Mouse (Mus musculus): ENCODE measurements around the gene Pde4c. TPM values are rescaled to one million over a fixed set of nuclear protein-coding genes. Genes with fewer than 3 reads are reported as not detected.

The Pde4c gene
- polyA plus RNA-seq, 1 experiment, result 4.1 TPM

DNA sequence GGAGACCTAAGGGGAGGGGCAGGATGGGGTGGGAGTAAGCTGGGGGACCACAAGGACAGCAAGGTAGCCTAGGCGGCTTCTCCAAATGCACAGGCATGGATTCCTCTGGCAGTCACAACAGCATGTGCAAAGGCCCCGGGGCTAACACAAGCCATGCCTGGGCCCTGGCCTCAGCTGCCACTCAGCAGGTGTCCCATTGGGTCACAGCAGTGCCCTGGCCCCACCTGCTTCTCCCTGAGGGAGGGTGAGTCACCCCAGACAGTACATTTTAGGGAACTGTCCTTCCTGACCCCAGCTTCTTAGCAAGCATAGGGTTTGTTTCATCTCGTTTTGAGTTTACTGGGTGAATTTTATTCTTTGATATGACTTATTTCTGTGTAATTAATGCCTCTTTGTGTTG lies 40.8 kb upstream of the Pde4c start:
- no peak for DNase-seq
- Histone ChIP-seq H3K4me1 (ENCODE audit: control insufficient read depth, insufficient read depth, low read length) (peaks cover 11% of the 10 kb centered on the region), H3K4me3 (replicated peaks; ENCODE audit: extremely low read depth, low read depth, low read length) (no peak overlapping the region)
- no peak for TF ChIP-seq POLR2A (IDR thresholded peaks at IDR 0.05; ENCODE audit: borderline replicate concordance, extremely low read depth, low read depth, low read length)
- TF ChIP-seq CTCF (IDR thresholded peaks at IDR 0.05; ENCODE audit: insufficient read depth, low read length), result no peak
- WGBS, result 61% methylated on average over 3 of the region's 3 CpGs

DNA sequence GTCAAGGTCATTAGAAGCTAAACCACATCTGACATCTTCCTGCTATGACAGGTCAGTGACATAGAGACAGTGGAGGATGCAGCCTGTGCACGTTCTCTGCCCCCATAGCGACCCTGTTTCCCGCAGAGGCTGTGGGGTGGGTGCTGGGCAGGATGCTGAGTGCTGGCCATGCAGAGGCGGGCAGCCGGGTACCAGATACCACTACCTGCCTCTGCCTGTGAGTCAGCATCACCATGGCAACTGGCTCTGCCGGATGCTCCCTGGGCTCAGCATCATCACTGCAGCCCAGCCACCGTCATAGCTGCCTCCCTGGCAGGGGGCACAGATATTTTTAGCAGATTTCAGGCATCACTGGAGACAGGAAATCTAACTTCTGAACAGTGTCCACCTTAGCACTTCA lies 39.2 kb upstream of the Pde4c start:
- no peak for DNase-seq
- WGBS, result 56% methylated on average over 7 of the region's 7 CpGs
- TF ChIP-seq POLR2A (IDR thresholded peaks at IDR 0.05; ENCODE audit: borderline replicate concordance, extremely low read depth, low read depth, low read length), result no peak
- no peak for TF ChIP-seq CTCF (IDR thresholded peaks at IDR 0.05; ENCODE audit: insufficient read depth, low read length)
- peaks cover 6% of the 10 kb centered on the region for H3K4me1 ChIP-seq (ENCODE audit: control insufficient read depth, insufficient read depth, low read length)
- no peak overlapping the region for H3K4me3 ChIP-seq (replicated peaks; ENCODE audit: extremely low read depth, low read depth, low read length)

GRCm38 (mm10) chr8:70687576-70687975 lies 35.9 kb upstream of the Pde4c start:
- Histone ChIP-seq H3K4me3 (replicated peaks; ENCODE audit: extremely low read depth, low read depth, low read length) (no peak overlapping the region), H3K4me1 (ENCODE audit: control insufficient read depth, insufficient read depth, low read length) (no peaks in the 10 kb centered on the region)
- WGBS, result 51% methylated on average over 8 of the region's 8 CpGs
- no peak for TF ChIP-seq CTCF (IDR thresholded peaks at IDR 0.05; ENCODE audit: insufficient read depth, low read length)
- no peak for TF ChIP-seq POLR2A (IDR thresholded peaks at IDR 0.05; ENCODE audit: borderline replicate concordance, extremely low read depth, low read depth, low read length)
- no peak for DNase-seq

GRCm38 (mm10) chr8:70688136-70688535 lies 35.4 kb upstream of the Pde4c start:
- WGBS, result 80% methylated on average over 3 of the region's 3 CpGs
- TF ChIP-seq CTCF (IDR thresholded peaks at IDR 0.05; ENCODE audit: insufficient read depth, low read length) (no peak), POLR2A (IDR thresholded peaks at IDR 0.05; ENCODE audit: borderline replicate concordance, extremely low read depth, low read depth, low read length) (no peak)
- H3K4me3 ChIP-seq (replicated peaks; ENCODE audit: extremely low read depth, low read depth, low read length), result no peak overlapping the region

DNA sequence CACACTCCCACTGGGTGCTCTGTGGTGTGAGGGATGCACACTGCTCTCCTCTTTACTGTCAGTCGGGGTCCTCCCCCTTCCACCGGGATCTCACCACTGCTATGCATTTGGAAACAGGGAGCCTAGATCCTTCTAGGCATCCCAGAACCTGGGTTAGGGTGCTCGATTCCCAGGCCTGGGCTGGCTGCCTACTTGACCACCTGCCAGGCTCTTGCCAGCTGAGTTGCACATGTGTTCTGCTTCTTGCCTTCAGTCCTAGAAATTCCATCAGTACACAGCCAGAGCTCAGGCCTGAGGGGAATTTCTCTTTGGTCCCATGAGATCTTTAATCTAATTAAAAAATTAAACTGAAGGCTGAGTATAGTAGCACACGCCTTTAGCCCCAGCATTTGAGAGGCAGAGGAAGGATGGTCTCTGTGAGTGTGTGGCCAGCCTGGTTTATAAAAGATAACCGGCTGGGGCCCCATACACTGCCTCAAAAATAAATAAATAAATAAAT lies 33.6 kb upstream of the Pde4c start:
- 70% methylated on average over 5 of the region's 5 CpGs for WGBS
- Histone ChIP-seq H3K4me1 (ENCODE audit: control insufficient read depth, insufficient read depth, low read length) (no peaks in the 10 kb centered on the region), H3K4me3 (replicated peaks; ENCODE audit: extremely low read depth, low read depth, low read length) (no peak overlapping the region)
- TF ChIP-seq CTCF (IDR thresholded peaks at IDR 0.05; ENCODE audit: insufficient read depth, low read length), result no peak
- TF ChIP-seq POLR2A (IDR thresholded peaks at IDR 0.05; ENCODE audit: borderline replicate concordance, extremely low read depth, low read depth, low read length), result no peak
- DNase-seq, result no peak

More at GRCm38 (mm10) chr8:70688136-70688535, 35.4 kb upstream of the Pde4c start:
- DNase-seq, result no peak
- H3K4me1 ChIP-seq (ENCODE audit: control insufficient read depth, insufficient read depth, low read length), result no peaks in the 10 kb centered on the region

DNA sequence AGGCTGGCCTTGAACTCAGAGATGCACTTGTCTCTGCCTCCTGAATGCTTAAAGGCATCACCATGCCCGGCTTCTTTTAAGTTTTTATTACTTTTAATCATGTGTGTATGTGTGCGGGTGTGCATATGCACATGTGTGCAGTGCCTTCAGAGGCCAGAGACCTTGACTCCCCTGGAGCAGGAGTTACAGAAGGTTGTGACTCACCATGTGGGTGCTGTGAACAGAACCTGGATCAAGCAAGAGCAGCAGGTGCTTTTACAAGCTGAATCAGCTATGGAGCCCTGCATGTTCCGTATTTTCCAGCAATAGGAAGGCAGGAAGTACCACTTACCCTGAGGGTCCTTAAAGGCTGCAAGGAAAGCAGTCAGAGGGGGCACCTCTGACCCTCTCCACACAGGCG lies 32.3 kb upstream of the Pde4c start:
- Histone ChIP-seq H3K4me3 (replicated peaks; ENCODE audit: extremely low read depth, low read depth, low read length) (no peak overlapping the region), H3K4me1 (ENCODE audit: control insufficient read depth, insufficient read depth, low read length) (peaks cover 3% of the 10 kb centered on the region; the same call in 1 of the 2 replicates)
- WGBS, result 85% methylated on average over 4 of the region's 4 CpGs
- no peak for DNase-seq
- no peak for TF ChIP-seq POLR2A (IDR thresholded peaks at IDR 0.05; ENCODE audit: borderline replicate concordance, extremely low read depth, low read depth, low read length)
- TF ChIP-seq CTCF (IDR thresholded peaks at IDR 0.05; ENCODE audit: insufficient read depth, low read length), result no peak

DNA sequence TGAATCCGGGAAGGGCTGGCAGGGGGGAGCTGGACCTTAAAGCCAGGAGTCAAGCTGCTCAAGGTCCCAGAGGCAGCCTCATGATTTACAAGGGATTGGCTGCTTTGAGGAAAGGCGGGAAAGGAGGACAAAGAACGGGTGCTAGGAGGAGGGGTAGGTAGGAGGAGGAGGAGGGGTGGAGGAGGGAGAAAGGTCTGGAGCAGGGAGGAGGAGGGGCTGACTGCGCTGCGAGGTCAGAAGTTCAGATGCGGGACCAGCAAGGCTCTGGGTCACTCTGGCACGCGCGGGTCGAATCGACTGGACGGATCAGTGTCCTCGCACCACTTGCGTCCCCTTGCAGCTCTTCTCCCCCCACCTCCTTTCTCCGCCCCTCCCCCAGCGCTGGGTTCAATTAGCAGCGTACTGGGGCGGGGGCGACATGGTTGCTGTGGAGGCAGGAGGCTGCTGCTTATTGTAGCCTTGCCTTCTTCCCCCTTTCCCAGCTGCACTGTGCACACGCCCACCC lies 31.7 kb upstream of the Pde4c start:
- peaks cover 3% of the 10 kb centered on the region; the same call in 1 of the 2 replicates for H3K4me1 ChIP-seq (ENCODE audit: control insufficient read depth, insufficient read depth, low read length)
- 17% methylated on average over 20 of the region's 20 CpGs for WGBS
- no peak for DNase-seq

GRCm38 (mm10) chr8:70693636-70694035 lies 29.9 kb upstream of the Pde4c start:
- Histone ChIP-seq H3K4me1 (ENCODE audit: control insufficient read depth, insufficient read depth, low read length) (peaks cover 13% of the 10 kb centered on the region), H3K4me3 (replicated peaks; ENCODE audit: extremely low read depth, low read depth, low read length) (no peak overlapping the region)
- no peak for DNase-seq
- TF ChIP-seq POLR2A (IDR thresholded peaks at IDR 0.05; ENCODE audit: borderline replicate concordance, extremely low read depth, low read depth, low read length) (no peak), CTCF (IDR thresholded peaks at IDR 0.05; ENCODE audit: insufficient read depth, low read length) (no peak)
- WGBS, result 42% methylated on average over 5 of the region's 5 CpGs

More for the DNA sequence above, 31.7 kb upstream of the Pde4c start:
- TF ChIP-seq CTCF (IDR thresholded peaks at IDR 0.05; ENCODE audit: insufficient read depth, low read length) (no peak), POLR2A (IDR thresholded peaks at IDR 0.05; ENCODE audit: borderline replicate concordance, extremely low read depth, low read depth, low read length) (no peak)
- no peak overlapping the region for H3K4me3 ChIP-seq (replicated peaks; ENCODE audit: extremely low read depth, low read depth, low read length)

GRCm38 (mm10) chr8:70695318-70696018 lies 28.1 kb upstream of the Pde4c start:
- TF ChIP-seq POLR2A (IDR thresholded peaks at IDR 0.05; ENCODE audit: borderline replicate concordance, extremely low read depth, low read depth, low read length) (no peak), CTCF (IDR thresholded peaks at IDR 0.05; ENCODE audit: insufficient read depth, low read length) (no peak)
- no peak overlapping the region for H3K4me3 ChIP-seq (replicated peaks; ENCODE audit: extremely low read depth, low read depth, low read length)
- WGBS, result 39% methylated on average over 32 of the region's 32 CpGs
- H3K4me1 ChIP-seq (ENCODE audit: control insufficient read depth, insufficient read depth, low read length), result peaks cover 13% of the 10 kb centered on the region
- DNase-seq, result peak; percentile 64

All from lung, adult 2 months (tissue).